Mouse (Mus musculus) MEL (cell line): ENCODE data around the gene Trpm2.
A peak's percentile ranks its signal among the peaks of the same experiment; 100 is the strongest.

ENCODE experiments used
- CTCF ChIP-seq, 3 experiments: IDR thresholded peaks in 2 of 3; conservative IDR thresholded peaks in 1 of 3; 2 replicates each; pipeline ENCODE4 v1.5.1; 2011 to 2012; ENCODE audit warnings: low read length in 3 of 3, low read depth in 2 of 3, mild to moderate bottlenecking in 2 of 3, improper control_type of control experiment in 1 of 3, inconsistent platforms in 1 of 3, mixed read lengths in 1 of 3, moderate library complexity in 1 of 3; ENCODE audit not compliant: control insufficient read depth in 1 of 3, insufficient read depth in 1 of 3, poor library complexity in 1 of 3, severe bottlenecking in 1 of 3
- EP300 ChIP-seq, 2 experiments: IDR thresholded peaks; 2 replicates each; pipeline ENCODE4 v1.6.1; 2011; ENCODE audit warnings: improper control_type of control experiment in 2 of 2, low read length in 2 of 2, low read depth in 1 of 2, mild to moderate bottlenecking in 1 of 2
- MYC ChIP-seq: IDR thresholded peaks from 2 replicates; pipeline ENCODE4 v1.6.1; 2011; ENCODE audit warnings: low read depth, mild to moderate bottlenecking, low read length, improper control_type of control experiment, moderate library complexity
- RAD21 ChIP-seq: IDR thresholded peaks from 2 replicates; pipeline ENCODE4 v1.6.1; 2011; ENCODE audit warnings: mild to moderate bottlenecking, low read depth, low read length, improper control_type of control experiment
- ZKSCAN1 ChIP-seq: IDR thresholded peaks from 2 replicates; pipeline ENCODE4 v1.6.1; 2012; ENCODE audit warnings: low read depth, mild to moderate bottlenecking, inconsistent platforms, low read length, improper control_type of control experiment, moderate library complexity

DNA sequence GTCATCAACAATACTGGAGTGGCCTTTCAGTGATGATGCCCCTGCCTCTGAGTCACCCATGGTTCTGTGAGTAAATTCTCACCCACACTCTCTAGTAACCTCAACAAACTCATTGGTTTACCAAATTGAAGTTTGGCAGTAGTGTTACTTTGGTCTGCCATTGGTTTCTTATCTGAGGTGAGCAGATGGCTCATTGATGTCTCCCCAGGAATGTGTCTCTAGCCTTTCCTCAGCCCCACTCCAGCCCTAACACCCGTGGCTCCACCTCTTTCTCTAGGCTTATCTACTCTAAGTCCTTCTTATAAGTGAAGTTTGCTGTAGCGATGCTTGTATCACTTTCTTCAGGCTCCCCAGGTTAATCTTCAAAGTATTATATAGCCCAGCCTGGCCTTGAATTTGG lies 30.7 kb downstream of the Trpm2 start:
- no peak for TF ChIP-seq ZKSCAN1
- no peak for TF ChIP-seq MYC
- TF ChIP-seq RAD21 = no peak
- peak; percentile 70 to 73 for TF ChIP-seq EP300 (IDR thresholded peaks at IDR 0.05; ENCODE audit: low read depth in 1 of 2, low read length in 2 of 2)
- no peak for TF ChIP-seq CTCF (IDR thresholded peaks at IDR 0.05 in 2 of 3, conservative IDR thresholded peaks at IDR 0.05 in 1 of 3; ENCODE audit: control insufficient read depth in 1 of 3, insufficient read depth in 1 of 3, low read depth in 2 of 3, low read length in 3 of 3, poor library complexity in 1 of 3, severe bottlenecking in 1 of 3)
